Mouse (Mus musculus) midbrain, embryonic 14.5 days (tissue): ENCODE measurements around the gene Ltc4s. TPM values are rescaled to one million over a fixed set of nuclear protein-coding genes. Genes with fewer than 3 reads are reported as not detected.

Experiments
- ATAC-seq: fragments of 200-750 bp; cut with Nextera tagmentation; 2 replicates; pipeline ENCODE4 v1.8.0; 2017; ENCODE audit warnings: moderate number of reproducible peaks, moderate library complexity; ENCODE audit not compliant: low FRiP score, low TSS enrichment
- DNase-seq: peaks from one replicate; pipeline ENCODE4 v3.0.0-alpha.2; 2015
- H3K27ac ChIP-seq: fragments of 300-500 bp; sonication (generic); replicated peaks from 2 replicates; pipeline ENCODE4 v1.5.1; 2014; ENCODE audit warnings: mild to moderate bottlenecking, low read depth, low read length, moderate library complexity
- H3K27me3 ChIP-seq: fragments of 300-500 bp; sonication (generic); 2 replicates; pipeline ENCODE4 v1.6.1; 2014; ENCODE audit warnings: low read length, control low read depth, mixed read lengths; ENCODE audit not compliant: control insufficient read depth, insufficient read depth
- H3K36me3 ChIP-seq: fragments of 300-500 bp; sonication (generic); 2 replicates; pipeline ENCODE4 v1.6.1; 2014; ENCODE audit warnings: low read length, control low read depth; ENCODE audit not compliant: control insufficient read depth, insufficient read depth
- H3K4me1 ChIP-seq: fragments of 300-500 bp; sonication (generic); 2 replicates; pipeline ENCODE4 v1.6.1; 2014; ENCODE audit warnings: mild to moderate bottlenecking, antibody characterized with exemption, low read length, control low read depth; ENCODE audit not compliant: control insufficient read depth, insufficient read depth
- H3K4me2 ChIP-seq: fragments of 300-500 bp; sonication (generic); 2 replicates; pipeline ENCODE4 v1.6.1; 2014; ENCODE audit warnings: mild to moderate bottlenecking, low read length, moderate library complexity
- H3K4me3 ChIP-seq: fragments of 300-500 bp; sonication (generic); replicated peaks from 2 replicates; pipeline ENCODE4 v1.5.1; 2014; ENCODE audit warnings: low read depth, low read length
- H3K9ac ChIP-seq: fragments of 300-500 bp; sonication (generic); replicated peaks from 2 replicates; pipeline ENCODE4 v1.6.1; 2014; ENCODE audit warnings: mild to moderate bottlenecking, low read length, moderate library complexity
- H3K9me3 ChIP-seq: fragments of 300-500 bp; sonication (generic); 2 replicates; pipeline ENCODE4 v1.6.1; 2016; ENCODE audit warnings: low read length, control low read depth, mixed read lengths; ENCODE audit not compliant: control insufficient read depth
- WGBS: fragments of 180-500 bp; shearing (Covaris S2); extraction: QIAGEN DNeasy Blood & Tissue Kit; methylation state at CpG from one replicate; pipeline ENCODE4 v1.1.7; 2014; 5-methylcytosine and 5-hydroxymethylcytosine counted together
- polyA plus RNA-seq: library from polyadenylated mRNA; unstranded; fragments of >200 nt; fragmentation: Nextera tagmentation; extraction: Ambion mirVana; gene quantifications from 2 replicates; pipeline ENCODE4 v1.2.1, GENCODE M21; 2014

Gene Ltc4s
- polyA plus RNA-seq, 1 experiment from 2014 or later, result 2.5 TPM

DNA sequence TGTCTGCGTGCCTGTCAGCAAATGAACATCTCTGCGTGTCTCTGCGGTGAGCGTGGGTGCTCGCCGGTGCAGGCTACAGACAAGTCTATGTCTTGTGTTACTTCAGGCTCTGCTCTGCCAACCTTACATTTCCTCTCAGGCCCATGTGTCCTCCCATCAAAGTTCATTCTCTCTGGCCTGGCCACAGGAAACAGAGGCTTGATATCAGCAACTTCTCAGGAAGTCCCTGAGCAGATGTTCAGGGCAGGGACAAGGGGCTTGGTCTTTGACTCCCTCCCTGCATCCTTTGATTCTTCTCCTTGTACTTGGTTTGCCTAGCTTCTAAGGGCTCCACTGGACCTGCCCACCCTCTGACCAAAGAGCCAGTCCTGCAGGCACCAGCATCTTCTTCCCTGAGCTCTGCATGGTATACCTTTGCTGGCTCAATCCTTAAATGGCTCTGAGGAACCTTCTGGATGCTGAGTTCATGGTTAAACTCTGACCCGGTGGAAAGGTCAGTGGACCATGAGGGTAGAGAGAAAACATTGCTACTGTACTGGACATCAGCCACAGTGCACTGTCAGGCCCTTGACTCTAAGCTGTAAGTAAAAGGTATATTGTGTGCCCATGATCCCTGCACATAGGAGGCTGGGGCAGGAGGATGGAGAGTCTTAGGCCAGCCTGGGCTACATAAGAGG, 2.0 kb upstream of the Ltc4s start:
- no peaks in the 10 kb centered on the region for H3K9me3 ChIP-seq
- no peak for DNase-seq
- peaks cover 14% of the 10 kb centered on the region for H3K4me1 ChIP-seq
- no peak overlapping the region for H3K4me2 ChIP-seq
- ATAC-seq, result no peak
- H3K4me3 ChIP-seq, result no peak overlapping the region
- H3K27ac ChIP-seq, result no peak overlapping the region
- 92% methylated on average over 7 of the region's 7 CpGs for WGBS
- peaks cover 11% of the 10 kb centered on the region; the same call in 1 of the 2 replicates for H3K27me3 ChIP-seq
- no peak overlapping the region for H3K9ac ChIP-seq
- H3K36me3 ChIP-seq, result peaks cover 3% of the 10 kb centered on the region

DNA sequence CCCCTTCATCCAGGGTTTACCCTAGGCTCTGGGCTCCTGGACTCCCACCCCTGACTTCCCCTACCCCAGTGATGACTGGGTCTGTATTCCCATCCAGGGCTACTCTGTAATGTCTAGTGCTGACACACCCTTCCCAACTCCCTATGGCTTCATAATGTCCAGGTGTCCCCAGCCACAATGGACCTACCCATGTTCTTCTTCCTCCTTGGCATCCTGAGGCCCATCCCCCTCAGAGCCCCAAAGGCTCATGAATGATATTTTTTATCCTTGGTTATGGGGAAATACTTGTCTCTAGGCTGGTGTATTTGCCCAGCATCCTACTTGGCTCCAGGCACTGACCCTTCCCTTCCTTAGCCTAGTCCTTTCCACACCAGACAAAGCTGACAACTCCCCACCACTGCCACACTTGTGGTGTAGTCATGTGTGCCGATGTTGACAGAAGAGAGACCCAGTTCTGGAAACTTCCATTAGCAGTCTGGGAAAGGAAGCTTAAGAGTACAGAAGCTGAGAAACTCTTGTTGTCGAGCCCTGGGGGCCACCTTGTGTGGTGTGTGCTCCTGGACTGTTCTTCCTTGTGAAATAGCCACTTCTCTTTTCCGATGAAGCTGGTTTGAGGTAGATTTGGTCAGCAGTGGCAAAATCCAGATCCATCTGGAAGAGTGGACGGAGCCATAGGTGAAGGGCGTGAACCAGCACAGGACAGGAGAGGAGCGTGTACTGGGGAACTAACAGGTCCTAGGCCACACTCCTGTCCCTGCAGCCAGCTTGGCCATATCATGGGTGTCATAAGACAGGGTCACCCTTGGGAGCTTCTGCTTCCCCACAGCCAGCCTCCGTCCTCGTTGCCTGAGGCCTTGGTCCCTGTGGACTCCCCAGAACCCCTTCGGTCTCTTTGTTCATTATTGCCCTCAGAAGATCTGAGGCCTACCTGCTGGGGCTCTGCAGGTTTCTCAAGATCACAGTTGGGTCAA, 690 bp upstream of the Ltc4s start:
- H3K4me1 ChIP-seq, result peaks cover 14% of the 10 kb centered on the region
- H3K27ac ChIP-seq, result no peak overlapping the region
- WGBS, result 93% methylated on average over 9 of the region's 9 CpGs
- peaks cover 15% of the 10 kb centered on the region for H3K36me3 ChIP-seq
- H3K9me3 ChIP-seq, result no peaks in the 10 kb centered on the region
- ATAC-seq (no peak), DNase-seq (no peak)
- no peak overlapping the region for H3K4me3 ChIP-seq
- H3K27me3 ChIP-seq, result peaks cover 11% of the 10 kb centered on the region; the same call in 1 of the 2 replicates
- no peak overlapping the region for H3K9ac ChIP-seq
- no peak overlapping the region for H3K4me2 ChIP-seq

DNA sequence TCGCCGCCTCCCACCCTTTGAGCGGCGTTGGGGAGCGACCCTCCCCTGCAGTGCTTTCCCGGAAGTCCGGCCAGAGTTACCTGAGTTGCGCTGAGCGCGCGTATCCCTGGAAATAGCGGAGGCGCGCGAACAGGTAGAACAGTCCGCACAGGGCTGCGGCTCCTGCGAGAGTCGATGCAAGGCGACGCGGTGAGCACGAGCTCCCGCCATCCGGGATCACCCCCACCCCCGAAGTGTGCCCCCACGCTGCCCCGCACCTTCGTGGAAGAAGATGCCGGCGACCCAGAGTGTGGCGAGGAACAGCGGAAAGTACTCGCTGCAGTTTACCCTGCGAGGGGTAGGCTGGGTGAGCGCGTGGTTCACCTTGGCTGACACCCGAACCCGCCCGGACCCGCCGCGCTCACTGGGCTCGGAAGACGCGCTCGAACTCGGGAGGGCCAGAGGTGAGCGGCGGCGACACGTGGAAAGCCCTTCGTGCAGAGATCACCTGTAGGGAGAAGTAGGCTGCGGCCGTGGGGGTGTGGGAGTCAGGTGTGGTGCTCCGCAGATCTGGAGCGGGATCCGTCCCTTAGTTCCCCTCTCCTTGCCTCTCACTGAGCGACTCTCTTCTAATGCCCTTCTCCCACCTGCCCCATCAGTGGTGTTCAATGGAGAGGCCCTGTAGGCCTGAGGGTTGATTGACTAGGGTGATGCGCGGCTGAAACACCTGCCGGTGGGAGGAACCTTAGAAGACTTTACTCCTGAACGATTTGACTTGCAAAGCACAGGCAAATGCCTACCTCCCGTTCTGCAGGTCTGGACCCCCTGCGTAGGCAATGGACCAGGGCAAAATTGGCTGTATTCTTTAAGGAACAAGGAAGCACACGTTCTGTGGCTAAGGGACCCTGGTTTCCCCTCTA, 1.2 kb downstream of the Ltc4s start:
- Histone ChIP-seq H3K9ac (peak overlapping the region; percentile 45), H3K27me3 (peaks cover 11% of the 10 kb centered on the region; the same call in 1 of the 2 replicates), H3K27ac (no peak overlapping the region), H3K36me3 (peaks cover 34% of the 10 kb centered on the region), H3K9me3 (no peaks in the 10 kb centered on the region), H3K4me1 (peaks cover 14% of the 10 kb centered on the region), H3K4me2 (peak overlapping the region; percentile 93), H3K4me3 (peak overlapping the region; percentile 48)
- ATAC-seq, result 0 out of 2 replicates have a peak, but pooled peaks have one; percentile 5
- WGBS, result 2% methylated on average over 66 of the region's 66 CpGs
- DNase-seq, result no peak

- Histone ChIP-seq H3K9ac (peak overlapping the region; percentile 45), H3K9me3 (no peaks in the 10 kb centered on the region), H3K27me3 (peaks cover 11% of the 10 kb centered on the region; the same call in 1 of the 2 replicates), H3K27ac (no peak overlapping the region), H3K36me3 (peaks cover 41% of the 10 kb centered on the region), H3K4me3 (peak overlapping the region; percentile 48), H3K4me1 (peaks cover 14% of the 10 kb centered on the region), H3K4me2 (peak overlapping the region; percentile 93)
- DNase-seq, result peak; percentile 92
- peak; percentile 81 for ATAC-seq
- WGBS, result under 1% methylated on average over 26 of the region's 27 CpGs
Measured at GRCm38 (mm10) chr11:50236540-50236936, 1.9 kb downstream of the Ltc4s start.

- Histone ChIP-seq H3K4me3 (no peak overlapping the region), H3K9me3 (no peaks in the 10 kb centered on the region), H3K9ac (no peak overlapping the region), H3K27ac (no peak overlapping the region), H3K4me2 (no peak overlapping the region), H3K27me3 (peaks cover 20% of the 10 kb centered on the region; the same call in 1 of the 2 replicates), H3K4me1 (peaks cover 18% of the 10 kb centered on the region), H3K36me3 (peaks cover 47% of the 10 kb centered on the region)
- 91% methylated on average over 25 of the region's 25 CpGs for WGBS
- ATAC-seq (no peak), DNase-seq (no peak)
Measured at GRCm38 (mm10) chr11:50234606-50235005, 3.8 kb downstream of the Ltc4s start.

GRCm38 (mm10) chr11:50233993-50234392, 4.4 kb downstream of the Ltc4s start:
- Histone ChIP-seq H3K27ac (no peak overlapping the region), H3K9me3 (no peaks in the 10 kb centered on the region), H3K4me1 (peaks cover 18% of the 10 kb centered on the region), H3K36me3 (peaks cover 47% of the 10 kb centered on the region), H3K27me3 (peaks cover 20% of the 10 kb centered on the region; the same call in 1 of the 2 replicates), H3K4me3 (no peak overlapping the region), H3K4me2 (no peak overlapping the region), H3K9ac (no peak overlapping the region)
- WGBS, result 87% methylated on average over 11 of the region's 11 CpGs
- ATAC-seq (no peak), DNase-seq (no peak)

GRCm38 (mm10) chr11:50233022-50233421, 5.4 kb downstream of the Ltc4s start:
- Histone ChIP-seq H3K9me3 (no peaks in the 10 kb centered on the region), H3K27me3 (peaks cover 17% of the 10 kb centered on the region; the same call in 1 of the 2 replicates), H3K4me3 (no peak overlapping the region), H3K36me3 (peaks cover 50% of the 10 kb centered on the region), H3K9ac (no peak overlapping the region), H3K4me2 (no peak overlapping the region), H3K27ac (no peak overlapping the region), H3K4me1 (peaks cover 22% of the 10 kb centered on the region)
- DNase-seq (no peak), ATAC-seq (no peak)
- 97% methylated on average over 13 of the region's 13 CpGs for WGBS

DNA sequence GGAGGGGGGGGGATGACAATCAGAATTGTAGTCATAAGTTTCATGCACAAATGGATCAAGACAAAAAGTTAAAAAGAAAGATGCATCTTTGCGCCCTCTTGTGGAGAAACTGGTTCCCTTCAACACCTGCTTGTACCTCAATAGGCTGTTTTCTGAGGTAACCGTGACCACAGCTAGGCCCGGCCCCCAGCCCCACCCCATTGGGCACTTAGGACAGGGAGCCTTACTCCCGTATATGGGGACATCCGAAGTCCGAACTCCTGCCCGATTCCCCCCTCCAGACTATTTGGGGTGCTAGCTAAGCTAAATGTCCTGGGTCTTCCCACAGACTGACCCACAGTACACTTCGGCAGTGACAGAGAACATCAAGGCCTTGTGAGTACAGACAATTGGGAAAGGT, 7.0 kb downstream of the Ltc4s start:
- no peak overlapping the region for H3K9ac ChIP-seq
- H3K4me1 ChIP-seq, result peaks cover 28% of the 10 kb centered on the region
- no peak overlapping the region for H3K4me2 ChIP-seq
- H3K9me3 ChIP-seq, result no peaks in the 10 kb centered on the region
- H3K36me3 ChIP-seq, result peaks cover 50% of the 10 kb centered on the region
- H3K27ac ChIP-seq, result no peak overlapping the region
- ATAC-seq (no peak), DNase-seq (peak; percentile 88)
- no peak overlapping the region for H3K4me3 ChIP-seq
- 0 out of 2 replicates have a peak, but pooled peaks cover 10% of the 10 kb centered on the region for H3K27me3 ChIP-seq
- WGBS, result 18% methylated on average over 8 of the region's 8 CpGs
